Mouse (Mus musculus): ENCODE measurements around the gene Dnajc5.

GRCm38 (mm10) chr2:181496831-181497547, 23.3 kb upstream of the Dnajc5 start, which contains the start of gene Tpd52l2:
- TF ChIP-seq CTCF (IDR thresholded peaks at IDR 0.05; ENCODE audit: borderline replicate concordance, insufficient read depth, low read depth, low read length): no peak
- TF ChIP-seq POLR2A (IDR thresholded peaks at IDR 0.05; ENCODE audit: borderline replicate concordance, insufficient read depth, low read length): peak; percentile 85

Data from cerebellum, adult 2 months (tissue).